Mouse (Mus musculus): ENCODE data around the gene Nr0b2. TPM values are rescaled to one million over a fixed set of nuclear protein-coding genes. Genes with fewer than 3 reads are reported as not detected.
A peak's percentile ranks its signal among the peaks of the same experiment; 100 is the strongest.
"Not testable (repeated sequence)": the region's sequence is repeated elsewhere in the genome, so short reads cannot be mapped to it uniquely, and the experiment has no call there.

The Nr0b2 gene
- not detected in 2 replicates for polyA plus RNA-seq (2016; fragmentation: Nextera tagmentation; extraction: Ambion mirVana)

DNA sequence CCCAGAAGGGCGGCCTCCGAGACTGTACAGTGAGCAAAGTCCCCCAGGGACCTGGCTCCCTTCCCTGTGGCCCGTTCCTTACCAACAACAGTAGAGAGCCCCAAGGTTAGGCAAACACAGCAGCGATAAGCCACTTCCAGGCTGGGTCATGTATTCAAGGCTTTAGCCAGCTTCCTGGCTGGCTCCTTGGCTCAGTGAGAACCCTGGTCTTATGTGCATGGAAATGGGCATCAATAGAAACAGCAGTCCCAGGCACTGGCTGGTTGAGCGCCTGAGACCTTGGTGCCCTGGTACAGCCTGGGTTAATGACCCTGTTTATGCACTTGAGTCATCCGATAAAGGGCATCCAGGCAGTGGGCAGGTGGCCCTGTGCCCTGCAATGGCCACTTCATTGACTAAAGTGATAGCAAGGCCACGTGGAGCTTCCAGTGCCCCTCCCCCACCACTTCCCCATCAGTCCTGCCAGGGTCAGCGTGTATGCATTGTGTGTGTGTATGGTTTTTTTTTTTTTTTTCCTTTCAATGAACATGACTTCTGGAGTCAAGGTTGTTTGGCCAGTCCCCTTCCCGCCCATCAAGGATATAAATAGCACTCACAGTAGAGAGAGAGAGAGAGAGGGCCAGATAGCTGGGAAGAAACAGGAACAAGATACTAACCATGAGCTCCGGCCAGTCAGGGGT is at the start of gene Nr0b2:
Gene Nr0b2 (plus strand): TSS at position 609 of the 680 bp plus-strand sequence.
- Histone ChIP-seq H3K36me3 (no peaks in the 10 kb centered on the region), H3K27me3 (peaks cover 14% of the 10 kb centered on the region; the same call in 1 of the 2 replicates), H3K4me2 (replicated peaks) (no peak within 1 kb of the TSS), H3K4me1 (no peaks in the 10 kb centered on the region), H3K9ac (no peak within 1 kb of the TSS), H3K27ac (no peak within 1 kb of the TSS), H3K9me3 (no peaks in the 10 kb centered on the region), H3K4me3 (no peak within 1 kb of the TSS)
- ATAC-seq (ENCODE audit: insufficient number of reproducible peaks, insufficient read depth, low FRiP score, low TSS enrichment): no peak
- 69% methylated on average over 10 of the region's 10 CpGs for WGBS

DNA sequence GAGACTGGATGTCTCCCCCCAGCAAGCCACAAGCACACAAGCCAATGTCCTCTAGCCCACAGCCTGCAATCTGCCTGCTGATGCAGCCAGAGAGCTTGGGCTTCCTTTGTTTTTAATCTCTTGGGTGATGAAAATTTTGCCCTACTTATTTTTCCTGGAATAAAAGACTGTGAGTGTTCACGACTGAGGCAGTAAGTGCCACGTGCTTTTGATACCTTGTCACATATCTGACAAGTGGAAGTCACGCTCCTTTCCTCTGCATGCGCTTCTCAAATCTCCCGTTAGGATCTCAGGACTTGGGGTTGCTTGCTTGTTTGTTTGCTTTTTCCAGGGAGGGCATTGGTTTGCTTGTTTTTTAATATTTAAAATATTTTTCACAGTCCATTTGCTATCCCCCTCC is 48.9 kb upstream of the Nr0b2 start:
- no peak overlapping the region for H3K27ac ChIP-seq
- no peak overlapping the region for H3K4me2 ChIP-seq (replicated peaks)
- 56% methylated on average over 5 of the region's 5 CpGs for WGBS
- no peak overlapping the region for H3K9ac ChIP-seq
- no peaks in the 10 kb centered on the region for H3K4me1 ChIP-seq
- H3K36me3 ChIP-seq: no peaks in the 10 kb centered on the region
- H3K27me3 ChIP-seq: peaks cover 52% of the 10 kb centered on the region
- no peak for ATAC-seq (ENCODE audit: insufficient number of reproducible peaks, insufficient read depth, low FRiP score, low TSS enrichment)
- H3K9me3 ChIP-seq: no peaks in the 10 kb centered on the region
- H3K4me3 ChIP-seq: no peak overlapping the region

DNA sequence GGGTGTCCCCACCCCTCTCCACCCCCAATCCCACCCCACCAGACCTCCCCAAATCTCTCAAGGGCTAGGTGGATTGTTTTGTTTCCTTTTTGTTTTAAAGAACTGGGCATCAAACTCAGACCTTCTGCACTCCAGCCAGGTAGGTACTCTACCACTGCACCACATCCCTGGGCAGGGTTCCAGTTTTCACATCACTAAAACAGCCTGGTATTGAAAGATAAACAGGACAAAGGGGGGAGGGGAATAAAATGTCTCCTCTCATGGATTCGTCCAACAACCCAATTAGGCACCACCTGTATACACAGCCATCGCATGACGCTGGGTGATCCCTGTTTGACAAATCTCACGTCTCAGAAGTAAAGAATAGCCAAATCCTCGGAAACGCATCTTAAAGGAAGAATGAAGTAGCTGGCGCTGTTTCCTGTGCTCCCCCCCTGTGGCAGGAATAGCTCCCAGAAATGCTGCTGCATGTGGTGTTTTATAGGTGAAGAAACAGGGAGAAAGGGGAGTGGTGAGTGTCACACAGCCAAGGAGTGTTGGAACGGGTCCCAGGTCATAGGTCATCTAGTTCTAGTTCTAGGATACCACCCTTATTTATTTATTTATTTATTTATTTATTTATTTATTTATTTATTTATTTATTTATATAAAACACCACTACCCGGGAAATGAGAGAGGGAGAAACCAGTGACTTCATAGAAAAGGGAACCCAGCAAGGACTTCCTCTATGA is 48.3 kb upstream of the Nr0b2 start:
- Histone ChIP-seq H3K27ac (no peak overlapping the region), H3K27me3 (peaks cover 46% of the 10 kb centered on the region)

DNA sequence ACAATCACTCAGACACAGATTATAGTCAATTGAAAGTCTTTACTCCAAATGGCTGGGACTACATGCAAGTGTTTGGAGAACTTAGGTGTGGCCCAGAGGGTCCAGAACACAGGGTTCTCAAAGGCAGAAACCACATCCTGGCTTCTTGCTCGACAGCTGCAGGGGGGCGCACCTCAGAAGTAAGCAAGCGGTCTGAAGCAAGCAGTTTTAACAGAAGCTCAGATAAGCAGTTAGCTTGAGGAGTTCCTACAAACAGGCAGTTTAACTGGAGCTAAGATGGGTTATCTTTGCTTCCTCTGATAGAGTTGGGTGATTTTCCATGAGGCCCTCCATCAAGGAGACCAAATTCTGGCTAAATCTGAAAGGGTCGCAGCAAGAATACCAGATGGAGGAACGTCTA is 46.6 kb upstream of the Nr0b2 start:
- Histone ChIP-seq H3K36me3 (no peaks in the 10 kb centered on the region), H3K4me1 (no peaks in the 10 kb centered on the region), H3K27ac (no peak overlapping the region), H3K9me3 (no peaks in the 10 kb centered on the region), H3K27me3 (peaks cover 30% of the 10 kb centered on the region), H3K4me2 (replicated peaks) (no peak overlapping the region), H3K9ac (no peak overlapping the region), H3K4me3 (no peak overlapping the region)
- 82% methylated on average over 5 of the region's 5 CpGs for WGBS
- ATAC-seq (ENCODE audit: insufficient number of reproducible peaks, insufficient read depth, low FRiP score, low TSS enrichment): no peak

More for the DNA sequence above, 48.3 kb upstream of the Nr0b2 start:
- H3K36me3 ChIP-seq: no peaks in the 10 kb centered on the region
- WGBS: 65% methylated on average over 9 of the region's 9 CpGs
- H3K9me3 ChIP-seq: no peaks in the 10 kb centered on the region
- no peak for ATAC-seq (ENCODE audit: insufficient number of reproducible peaks, insufficient read depth, low FRiP score, low TSS enrichment)
- H3K4me2 ChIP-seq (replicated peaks): no peak overlapping the region
- no peak overlapping the region for H3K4me3 ChIP-seq
- no peak overlapping the region for H3K9ac ChIP-seq
- H3K4me1 ChIP-seq: no peaks in the 10 kb centered on the region

DNA sequence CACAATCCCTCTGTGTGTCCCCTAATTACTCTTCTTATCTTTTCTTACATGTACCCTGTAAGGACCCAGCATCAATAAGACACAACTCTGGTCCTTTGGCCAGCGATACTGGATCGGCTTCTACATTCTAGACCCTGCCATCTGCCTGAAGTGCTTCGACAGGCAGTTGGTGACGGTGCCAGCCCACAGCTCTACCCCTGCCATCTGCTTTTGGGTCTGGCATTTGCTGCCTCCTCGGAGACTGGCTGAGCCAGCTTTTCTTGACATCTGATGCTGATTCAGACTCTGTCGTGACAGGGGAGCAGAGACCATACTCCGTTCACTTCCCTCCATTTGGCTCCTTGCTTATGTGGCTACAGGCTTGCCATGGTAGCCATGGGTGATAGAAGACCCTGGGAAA is 44.2 kb upstream of the Nr0b2 start:
- no peaks in the 10 kb centered on the region for H3K36me3 ChIP-seq
- 79% methylated on average over 7 of the region's 7 CpGs for WGBS
- H3K9me3 ChIP-seq: no peaks in the 10 kb centered on the region
- H3K27ac ChIP-seq: no peak overlapping the region
- no peak overlapping the region for H3K4me3 ChIP-seq
- no peak overlapping the region for H3K9ac ChIP-seq
- peaks cover 12% of the 10 kb centered on the region for H3K27me3 ChIP-seq
- H3K4me1 ChIP-seq: no peaks in the 10 kb centered on the region
- ATAC-seq (ENCODE audit: insufficient number of reproducible peaks, insufficient read depth, low FRiP score, low TSS enrichment): no peak
- no peak overlapping the region for H3K4me2 ChIP-seq (replicated peaks)

DNA sequence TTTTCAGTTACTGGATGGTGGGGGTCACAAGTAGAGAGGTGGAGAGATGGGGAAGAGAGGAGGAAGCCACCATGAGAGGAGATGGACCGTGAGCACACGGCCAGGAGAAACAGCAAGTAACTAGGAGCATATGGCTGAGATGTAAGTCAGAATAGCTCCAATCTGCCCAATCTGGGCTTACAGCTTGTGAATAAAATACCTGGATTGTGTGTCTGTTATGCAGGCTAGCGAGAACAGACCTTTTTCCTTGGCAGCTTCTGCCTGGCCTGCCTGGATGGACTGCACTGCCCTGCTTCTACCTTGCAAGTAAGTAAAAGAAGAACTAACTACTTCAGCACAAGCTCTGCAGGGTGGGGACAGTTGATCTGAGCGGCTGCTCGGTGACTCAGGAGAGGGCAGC is 42.1 kb upstream of the Nr0b2 start:
- WGBS: 64% methylated on average over 5 of the region's 5 CpGs
- H3K4me2 ChIP-seq (replicated peaks): no peak overlapping the region

DNA sequence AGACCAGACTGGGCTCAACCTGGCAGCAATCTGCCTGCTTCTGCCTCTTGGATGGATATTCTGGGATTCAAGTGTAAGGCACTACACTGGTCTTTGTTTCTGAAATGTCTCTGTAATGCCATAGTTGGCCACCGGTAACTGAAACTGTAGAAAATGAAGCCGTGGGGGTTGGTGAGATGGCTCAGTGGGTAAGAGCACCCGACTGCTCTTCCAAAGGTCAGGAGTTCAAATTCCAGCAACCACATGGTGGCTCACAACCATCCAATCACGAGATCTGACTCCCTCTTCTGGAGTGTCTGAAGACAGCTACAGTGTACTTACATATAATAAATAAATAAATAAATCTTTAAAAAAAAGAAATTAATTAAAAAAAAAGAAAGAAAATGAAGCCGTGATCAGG is 40.7 kb upstream of the Nr0b2 start:
- H3K36me3 ChIP-seq, H3K4me3 ChIP-seq: not testable (repeated sequence)
- 34% methylated on average over 5 of the region's 5 CpGs for WGBS

More for the DNA sequence above, 42.1 kb upstream of the Nr0b2 start:
- Histone ChIP-seq H3K36me3 (no peaks in the 10 kb centered on the region), H3K9me3 (no peaks in the 10 kb centered on the region), H3K4me3 (no peak overlapping the region), H3K27ac (no peak overlapping the region), H3K9ac (no peak overlapping the region), H3K4me1 (no peaks in the 10 kb centered on the region), H3K27me3 (peaks cover 5% of the 10 kb centered on the region)
- ATAC-seq (ENCODE audit: insufficient number of reproducible peaks, insufficient read depth, low FRiP score, low TSS enrichment): no peak

DNA sequence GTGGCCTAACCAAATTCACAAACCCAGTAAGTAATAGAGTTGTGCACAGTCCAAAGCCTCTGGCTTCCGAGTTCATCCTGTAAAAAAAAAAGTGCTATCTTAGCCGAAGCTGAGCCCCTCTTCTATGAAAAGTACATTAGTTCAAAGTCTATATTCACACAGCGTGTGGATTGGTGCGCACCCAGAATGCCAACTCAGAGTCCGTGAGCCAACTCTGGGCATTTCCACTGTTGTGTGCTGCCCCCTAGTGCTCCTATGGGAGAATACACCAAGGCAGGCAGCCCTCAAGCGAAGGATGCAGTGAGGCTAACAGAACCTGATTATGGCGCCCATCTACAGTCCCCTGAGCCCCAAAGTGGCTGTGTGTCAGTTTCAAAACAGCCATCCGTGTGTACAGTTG is 40.2 kb upstream of the Nr0b2 start:
- H3K27me3 ChIP-seq: peaks cover 12% of the 10 kb centered on the region
- no peaks in the 10 kb centered on the region for H3K4me1 ChIP-seq
- H3K9me3 ChIP-seq: no peaks in the 10 kb centered on the region
- no peak overlapping the region for H3K27ac ChIP-seq
- 14% methylated on average over 8 of the region's 8 CpGs for WGBS
- H3K9ac ChIP-seq: no peak overlapping the region
- no peak overlapping the region for H3K4me2 ChIP-seq (replicated peaks)
- no peak overlapping the region for H3K4me3 ChIP-seq
- 0 out of 2 replicates have a peak, but pooled peaks have one; percentile 47 for ATAC-seq (ENCODE audit: insufficient number of reproducible peaks, insufficient read depth, low FRiP score, low TSS enrichment)
- no peaks in the 10 kb centered on the region for H3K36me3 ChIP-seq

More for the DNA sequence above, 40.7 kb upstream of the Nr0b2 start:
- not testable (repeated sequence) for H3K27ac ChIP-seq; H3K9me3 ChIP-seq; H3K9ac ChIP-seq; ATAC-seq (ENCODE audit: insufficient number of reproducible peaks, insufficient read depth, low FRiP score, low TSS enrichment); H3K4me1 ChIP-seq; H3K27me3 ChIP-seq; H3K4me2 ChIP-seq (replicated peaks)

DNA sequence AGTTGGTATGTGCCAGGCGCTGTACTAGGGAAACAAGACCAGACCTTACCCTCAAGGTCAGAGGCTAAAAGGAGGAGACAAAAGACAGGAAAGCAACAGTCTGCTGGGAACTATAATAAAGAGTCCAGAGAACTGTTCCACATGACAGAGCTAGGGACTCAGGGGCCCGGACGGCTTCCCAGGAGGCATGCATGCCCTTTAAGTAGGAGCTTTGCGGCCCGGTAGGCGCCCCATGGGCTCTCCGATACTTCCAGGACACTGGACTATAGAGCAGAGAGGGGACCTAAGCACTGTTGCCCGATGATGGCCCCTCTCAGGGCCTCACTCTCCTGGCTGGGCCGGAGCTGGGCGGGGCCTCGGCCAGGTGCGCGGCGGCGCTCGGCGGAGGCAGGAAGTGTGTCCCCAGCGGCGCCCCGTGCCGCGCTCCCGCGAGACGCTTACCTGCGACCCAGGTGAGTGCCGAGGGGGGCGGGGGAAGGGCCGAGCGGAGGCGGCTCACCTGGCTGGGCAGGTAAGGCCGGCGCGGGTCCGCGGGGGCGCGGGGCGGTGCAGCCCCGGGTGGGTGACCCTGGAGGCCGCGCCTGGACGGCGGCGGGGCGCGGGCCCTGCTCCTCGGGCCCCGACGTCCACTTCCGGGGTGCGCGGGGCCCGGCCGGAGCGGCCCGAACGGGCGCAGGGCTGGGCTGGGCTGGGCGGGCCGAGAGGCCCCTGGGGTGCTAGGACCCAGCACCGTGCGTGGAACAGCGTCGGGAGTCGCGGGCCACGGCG is 34.4 kb upstream of the Nr0b2 start, which contains the start of gene Kdf1:
Gene Kdf1 (plus strand): TSS at position 363 of the 768 bp plus-strand sequence.
- H3K4me2 ChIP-seq (replicated peaks): peak within 1 kb of the TSS; percentile 65
- peaks cover 44% of the 10 kb centered on the region for H3K27me3 ChIP-seq
- 4% methylated on average over 57 of the region's 69 CpGs for WGBS
- H3K4me1 ChIP-seq: peaks cover 7% of the 10 kb centered on the region
- peak; percentile 80 for ATAC-seq (ENCODE audit: insufficient number of reproducible peaks, insufficient read depth, low FRiP score, low TSS enrichment)
- H3K4me3 ChIP-seq: peak within 1 kb of the TSS; percentile 49
- peak within 1 kb of the TSS; percentile 41 for H3K27ac ChIP-seq
- H3K36me3 ChIP-seq: no peaks in the 10 kb centered on the region
- H3K9me3 ChIP-seq: no peaks in the 10 kb centered on the region
- H3K9ac ChIP-seq: peak within 1 kb of the TSS; percentile 60

DNA sequence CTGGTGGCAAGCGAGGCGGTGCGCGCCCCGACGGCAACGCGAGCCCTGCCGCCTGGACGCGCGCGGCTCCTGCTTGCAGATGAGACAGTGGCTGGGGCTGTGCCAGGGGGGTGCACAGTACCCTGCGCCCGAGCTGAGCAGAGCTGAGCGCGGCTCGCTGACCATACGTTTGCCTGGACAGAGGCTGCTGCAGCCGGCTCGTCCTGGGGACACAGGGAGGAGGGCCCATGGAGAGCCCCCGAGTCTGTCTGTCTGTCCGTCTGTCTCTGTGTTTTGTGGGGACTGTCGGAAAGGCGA is 33.9 kb upstream of the Nr0b2 start:
- peak overlapping the region; percentile 60 for H3K9ac ChIP-seq
- peaks cover 7% of the 10 kb centered on the region for H3K4me1 ChIP-seq
- peak overlapping the region; percentile 65 for H3K4me2 ChIP-seq (replicated peaks)
- H3K4me3 ChIP-seq: peak overlapping the region; percentile 49
- ATAC-seq (ENCODE audit: insufficient number of reproducible peaks, insufficient read depth, low FRiP score, low TSS enrichment): no peak
- H3K27ac ChIP-seq: peak overlapping the region; percentile 41
- peaks cover 44% of the 10 kb centered on the region for H3K27me3 ChIP-seq
- H3K9me3 ChIP-seq: no peaks in the 10 kb centered on the region
- 4% methylated on average over 25 of the region's 25 CpGs for WGBS
- no peaks in the 10 kb centered on the region for H3K36me3 ChIP-seq

DNA sequence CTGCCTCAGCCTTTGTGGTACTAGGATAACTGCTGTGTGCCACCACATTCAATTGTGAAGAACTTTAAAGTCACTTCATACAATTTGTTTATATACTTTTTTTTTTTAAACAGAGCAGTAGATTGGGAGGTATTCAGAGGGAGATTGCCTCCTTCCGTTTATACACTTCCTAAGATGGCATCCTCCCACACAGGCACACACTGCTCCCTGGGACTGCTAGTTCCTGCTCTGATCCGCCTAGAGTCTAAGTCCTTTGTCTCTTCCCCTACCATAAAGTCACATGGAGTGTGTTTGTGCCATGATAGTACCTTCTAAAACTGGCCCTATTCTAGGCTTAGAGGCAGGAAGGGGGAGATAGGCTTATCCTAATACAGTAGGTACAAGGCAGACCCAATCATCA is 31.7 kb upstream of the Nr0b2 start:
- Histone ChIP-seq H3K27ac (no peak overlapping the region), H3K36me3 (no peaks in the 10 kb centered on the region), H3K27me3 (peaks cover 44% of the 10 kb centered on the region), H3K4me1 (peaks cover 7% of the 10 kb centered on the region), H3K4me3 (no peak overlapping the region), H3K9me3 (no peaks in the 10 kb centered on the region), H3K9ac (no peak overlapping the region), H3K4me2 (replicated peaks) (no peak overlapping the region)
- WGBS: 68% methylated on average over 2 of the region's 2 CpGs
- ATAC-seq (ENCODE audit: insufficient number of reproducible peaks, insufficient read depth, low FRiP score, low TSS enrichment): no peak
